Mouse (Mus musculus): Measurements from ENCODE around the gene Rbp3.

Gene Rbp3

GRCm38 (mm10) chr14:33974752-33975151 lies 20.9 kb downstream of the Rbp3 start:
- DNase-seq (ENCODE audit: low spot score) = no peak

- no peak for DNase-seq (ENCODE audit: low spot score)
Observed at GRCm38 (mm10) chr14:33977748-33978147, 23.9 kb downstream of the Rbp3 start.

GRCm38 (mm10) chr14:33978604-33979059 lies 24.8 kb downstream of the Rbp3 start, which contains the start of gene Zfp488:
Gene Zfp488 (minus strand): TSS chr14:33978764.
- no peak for DNase-seq (ENCODE audit: low spot score)

- DNase-seq (ENCODE audit: low spot score) = no peak
Observed at GRCm38 (mm10) chr14:33989201-33989600, 35.4 kb downstream of the Rbp3 start.

- no peak for DNase-seq (ENCODE audit: low spot score)
Observed at GRCm38 (mm10) chr14:33991971-33992370, 38.2 kb downstream of the Rbp3 start.

- DNase-seq (ENCODE audit: low spot score) = no peak
Observed at GRCm38 (mm10) chr14:33993051-33993450, 39.2 kb downstream of the Rbp3 start.

GRCm38 (mm10) chr14:33993521-33994289 lies 39.9 kb downstream of the Rbp3 start:
- DNase-seq (ENCODE audit: low spot score) = no peak

GRCm38 (mm10) chr14:33997427-33997826 lies 43.6 kb downstream of the Rbp3 start:
- no peak for DNase-seq (ENCODE audit: low spot score)

GRCm38 (mm10) chr14:34000076-34000475 lies 46.3 kb downstream of the Rbp3 start:
- no peak for DNase-seq (ENCODE audit: low spot score)

- no peak for DNase-seq (ENCODE audit: low spot score)
Observed at GRCm38 (mm10) chr14:34001445-34001844, 47.6 kb downstream of the Rbp3 start.

- no peak for DNase-seq (ENCODE audit: low spot score)
Observed at GRCm38 (mm10) chr14:34002358-34002757, 48.6 kb downstream of the Rbp3 start.
